In the genomic region with DNA sequence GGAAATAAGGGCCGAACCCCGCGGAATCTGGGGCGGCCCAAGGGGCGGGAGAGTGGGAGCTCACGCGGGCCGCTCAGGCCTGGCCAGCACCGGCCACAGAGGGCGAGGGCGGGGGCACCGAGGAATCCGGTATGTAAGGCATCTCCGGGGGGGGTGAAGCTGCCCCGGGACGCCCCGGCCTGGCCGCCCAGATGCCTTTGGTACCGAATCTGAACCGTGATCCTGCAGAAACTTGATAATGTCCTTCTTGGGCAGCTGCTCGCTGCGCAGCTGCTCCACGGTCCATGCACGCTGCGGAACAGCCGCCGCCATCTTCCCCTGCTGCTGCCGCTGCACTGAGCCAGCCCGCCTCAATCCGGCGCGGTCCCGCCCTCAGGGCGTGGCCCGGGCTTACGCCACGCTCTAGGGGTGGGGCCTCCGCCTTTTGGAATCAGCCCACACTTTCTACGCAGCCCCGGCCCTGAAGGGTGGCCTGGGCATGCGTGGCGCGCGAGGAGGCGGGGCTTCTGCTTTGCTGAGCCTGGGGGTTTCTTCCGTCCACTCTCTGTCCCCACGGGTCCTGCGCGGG, we compare ENCODE assay signal across 8 mouse cellular contexts. TPM values are rescaled to one million over a fixed set of nuclear protein-coding genes. Genes with fewer than 3 reads are reported as not detected.
A peak's percentile ranks its signal among the peaks of the same experiment; 100 is the strongest.
DNase-seq lines count a peak whose midpoint lies in the region; ATAC-seq and TF ChIP-seq lines count a peak whose summit lies in the region.

TSS of gene Fkbp3 (minus strand) at position 397 of the 568 bp plus-strand sequence.

- H3K36me3 ChIP-seq in kidney, embryonic 14.5 days (ENCODE audit: control insufficient read depth, insufficient read depth, low read length) = peaks cover 13% of the 10 kb centered on the region
- peaks cover 5% of the 10 kb centered on the region; the same call in 1 of the 2 replicates for H3K36me3 ChIP-seq in limb, embryonic 15.5 days

- H3K4me1 ChIP-seq in bone marrow macrophage, adult 2 months (ENCODE audit: control insufficient read depth, insufficient read depth, low read length) = peaks cover 9% of the 10 kb centered on the region
- H3K4me1 ChIP-seq in embryonic fibroblast, embryonic 13.5 days (ENCODE audit: control insufficient read depth, insufficient read depth, low read length) = no peaks in the 10 kb centered on the region; the same call in 1 of the 2 replicates
- H3K4me1 ChIP-seq in kidney, embryonic 14.5 days (ENCODE audit: control insufficient read depth, insufficient read depth, low read length) = peaks cover 20% of the 10 kb centered on the region
- H3K4me1 ChIP-seq in limb, embryonic 15.5 days = peaks cover 19% of the 10 kb centered on the region

- H3K9me3 ChIP-seq in kidney, embryonic 14.5 days (ENCODE audit: control insufficient read depth, low read length) = no peaks in the 10 kb centered on the region
- no peaks in the 10 kb centered on the region for H3K9me3 ChIP-seq in limb, embryonic 15.5 days

- TF ChIP-seq POLR2A in bone marrow macrophage, adult 2 months (IDR thresholded peaks at IDR 0.05; ENCODE audit: borderline replicate concordance, low read depth, low read length) = no peak; the same call in 1 of the 2 replicates
- TF ChIP-seq POLR2A in embryonic fibroblast, embryonic 13.5 days (IDR thresholded peaks at IDR 0.05; ENCODE audit: low read depth, low read length) = peak; percentile 97

- H3K4me3 ChIP-seq in bone marrow macrophage, adult 2 months (ENCODE audit: insufficient read depth, low read length) = peak within 1 kb of the TSS; percentile 98
- peak within 1 kb of the TSS; percentile 92 for H3K4me3 ChIP-seq in embryonic fibroblast, embryonic 13.5 days (ENCODE audit: insufficient read depth, low read length)
- H3K4me3 ChIP-seq in kidney, embryonic 14.5 days (ENCODE audit: low read length) = peak within 1 kb of the TSS; percentile 83
- H3K4me3 ChIP-seq in limb, embryonic 15.5 days = peak within 1 kb of the TSS; percentile 83

- peak within 1 kb of the TSS; percentile 42 for H3K4me2 ChIP-seq in kidney, embryonic 14.5 days (replicated peaks; ENCODE audit: low read depth, low read length)
- H3K4me2 ChIP-seq in limb, embryonic 15.5 days = peak within 1 kb of the TSS; percentile 74

- DNase-seq in A20 (ENCODE audit: low read depth, low spot score) = peak; percentile 98
- DNase-seq in heart, adult 9 months (ENCODE audit: low spot score in 2 of 2) = peak; percentile 96 to 98
- peak; percentile 91 to 98 for DNase-seq in monocyte, adult 2 months (ENCODE audit: low read depth in 1 of 2, low spot score in 2 of 2)
- DNase-seq in spleen, postnatal 36 days (ENCODE audit: low spot score in 2 of 2) = peak; percentile 97

- peak within 1 kb of the TSS; percentile 90 for H3K9ac ChIP-seq in kidney, embryonic 14.5 days (ENCODE audit: low read depth, low read length)
- H3K9ac ChIP-seq in limb, embryonic 15.5 days = peak within 1 kb of the TSS; percentile 88

- no peak for TF ChIP-seq CTCF in bone marrow macrophage, adult 2 months (IDR thresholded peaks at IDR 0.05; ENCODE audit: low read depth, low read length)
- TF ChIP-seq CTCF in embryonic fibroblast, embryonic 13.5 days (IDR thresholded peaks at IDR 0.05; ENCODE audit: borderline replicate concordance, insufficient read depth, low read length) = no peak

- H3K27me3 ChIP-seq in kidney, embryonic 14.5 days (ENCODE audit: control insufficient read depth, insufficient read depth, low read length) = no peaks in the 10 kb centered on the region
- H3K27me3 ChIP-seq in limb, embryonic 15.5 days = no peaks in the 10 kb centered on the region

- ATAC-seq in kidney, embryonic 14.5 days (ENCODE audit: low FRiP score, low TSS enrichment) = peak; percentile 99
- peak; percentile 99 for ATAC-seq in limb, embryonic 15.5 days (ENCODE audit: insufficient number of reproducible peaks, low FRiP score, low TSS enrichment, low read depth)

- H3K27ac ChIP-seq in bone marrow macrophage, adult 2 months (ENCODE audit: insufficient read depth, low read depth, low read length) = peak within 1 kb of the TSS; percentile 72
- H3K27ac ChIP-seq in embryonic fibroblast, embryonic 13.5 days (ENCODE audit: insufficient read depth, low read length) = peak within 1 kb of the TSS; percentile 83
- H3K27ac ChIP-seq in kidney, embryonic 14.5 days (ENCODE audit: low read depth, low read length) = peak within 1 kb of the TSS; percentile 93
- peak within 1 kb of the TSS; percentile 98 for H3K27ac ChIP-seq in limb, embryonic 15.5 days

- WGBS in kidney, embryonic 14.5 days = under 1% methylated on average over 49 of the region's 49 CpGs
- WGBS in limb, embryonic 15.5 days = under 1% methylated on average over 49 of the region's 49 CpGs

RNA-seq across cellular contexts. Expression of gene Fkbp3, which starts in this region (rescaled TPM):
- 62.2 and 74.3 TPM in 2 replicates for polyA plus RNA-seq in bone marrow macrophage, adult 2 months (2012; ENCODE audit: insufficient read depth, insufficient read length, missing spikeins)
- polyA plus RNA-seq in embryonic fibroblast, embryonic 13.5 days (2011; ENCODE audit: insufficient read length, low read depth, missing spikeins) = 181 and 187 TPM in 2 replicates
- polyA plus RNA-seq in kidney, embryonic 14.5 days (2014; fragmentation: Nextera tagmentation; extraction: Ambion mirVana) = 506 and 674 TPM in 2 replicates
- 342 and 385 TPM in 2 replicates for polyA plus RNA-seq in limb, embryonic 15.5 days (2015; fragmentation: Nextera tagmentation; extraction: Ambion mirVana)

Comparison
In these comparisons a context has a peak if more than half of its experiments do, and no peak if none do; other contexts are left out.
1. Peak in every context shown above with its lines: DNase-seq, ATAC-seq, H3K4me3 ChIP-seq and H3K27ac ChIP-seq.